Mouse (Mus musculus): Measurements from ENCODE around the gene Pygo2. TPM values are rescaled to one million over a fixed set of nuclear protein-coding genes. Genes with fewer than 3 reads are reported as not detected.

Pygo2 gene
- polyA plus RNA-seq, 1 experiment from 2014 or later = 10.1 TPM

GRCm38 (mm10) chr3:89394006-89394893, 35.8 kb upstream of the Pygo2 start, which contains the start of gene Zbtb7b:
Zbtb7b (minus strand) TSS chr3:89394776.
- peak; percentile 54 for ATAC-seq (ENCODE audit: insufficient read depth)
- H3K27ac ChIP-seq (replicated peaks) = peak within 1 kb of the TSS; percentile 87
- H3K4me2 ChIP-seq = peak within 1 kb of the TSS; percentile 97
- H3K9me3 ChIP-seq (replicated peaks) = no peaks in the 10 kb centered on the region
- peaks cover 49% of the 10 kb centered on the region for H3K27me3 ChIP-seq
- WGBS (ENCODE audit: insufficient replicate concordance) = under 1% methylated on average over 40 of the region's 42 CpGs
- peaks cover 80% of the 10 kb centered on the region for H3K4me1 ChIP-seq (replicated peaks)
- H3K9ac ChIP-seq = peak within 1 kb of the TSS; percentile 63
- peak within 1 kb of the TSS; percentile 66 for H3K4me3 ChIP-seq (replicated peaks)
- no peaks in the 10 kb centered on the region for H3K36me3 ChIP-seq (replicated peaks)

DNA sequence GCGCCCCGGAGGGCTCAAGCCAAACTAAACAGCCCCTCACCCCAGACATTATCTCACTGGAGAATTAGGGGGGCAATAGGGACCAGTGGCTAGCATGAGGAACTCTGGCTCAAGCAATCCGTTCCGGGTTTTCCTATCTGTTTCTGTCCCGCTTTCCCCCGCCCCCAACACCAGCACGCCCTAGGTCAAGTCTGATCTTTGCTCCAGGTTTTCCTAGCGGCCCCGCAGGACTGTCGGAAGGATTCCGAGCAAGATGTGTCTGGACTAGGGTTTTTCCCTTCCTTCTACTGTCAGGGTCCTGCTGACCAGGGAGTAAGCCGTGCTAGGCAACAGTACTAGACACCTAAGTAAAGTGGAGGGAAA, 35.1 kb upstream of the Pygo2 start:
- Histone ChIP-seq H3K27me3 (peaks cover 49% of the 10 kb centered on the region), H3K9ac (peak overlapping the region; percentile 63), H3K27ac (replicated peaks) (peak overlapping the region; percentile 87), H3K4me1 (replicated peaks) (peaks cover 76% of the 10 kb centered on the region), H3K4me3 (replicated peaks) (peak overlapping the region; percentile 66), H3K9me3 (replicated peaks) (no peaks in the 10 kb centered on the region), H3K4me2 (peak overlapping the region; percentile 97), H3K36me3 (replicated peaks) (no peaks in the 10 kb centered on the region)
- no peak for ATAC-seq (ENCODE audit: insufficient read depth)
- under 1% methylated on average over 12 of the region's 12 CpGs for WGBS (ENCODE audit: insufficient replicate concordance)

DNA sequence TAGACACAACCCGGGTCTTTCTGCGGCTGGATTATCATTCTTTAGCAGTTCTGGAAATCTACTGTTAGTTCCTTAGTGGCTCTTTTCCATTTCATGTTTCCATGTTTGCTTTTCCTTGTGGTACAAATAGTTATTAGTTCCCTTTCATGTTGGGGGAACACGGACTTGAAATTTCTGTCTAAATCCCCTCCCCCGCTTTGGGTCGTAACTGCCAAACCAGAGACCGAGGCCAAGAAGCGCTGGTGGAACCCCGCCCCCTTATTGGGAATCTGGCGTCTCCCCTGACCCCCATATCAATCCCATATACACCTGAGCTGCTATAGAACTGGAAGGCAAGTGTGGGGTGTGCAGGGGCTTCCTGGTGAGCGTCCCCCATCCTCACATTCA, 34.6 kb upstream of the Pygo2 start:
- H3K27me3 ChIP-seq = peaks cover 49% of the 10 kb centered on the region
- H3K36me3 ChIP-seq (replicated peaks) = no peaks in the 10 kb centered on the region
- ATAC-seq (ENCODE audit: insufficient read depth) = no peak
- H3K4me3 ChIP-seq (replicated peaks) = peak overlapping the region; percentile 66
- H3K9me3 ChIP-seq (replicated peaks) = no peaks in the 10 kb centered on the region
- 4% methylated on average over 10 of the region's 10 CpGs for WGBS (ENCODE audit: insufficient replicate concordance)
- H3K9ac ChIP-seq = peak overlapping the region; percentile 63
- peak overlapping the region; percentile 72 for H3K27ac ChIP-seq (replicated peaks)
- peaks cover 71% of the 10 kb centered on the region for H3K4me1 ChIP-seq (replicated peaks)
- peak overlapping the region; percentile 97 for H3K4me2 ChIP-seq

- Histone ChIP-seq H3K4me1 (replicated peaks) (peaks cover 65% of the 10 kb centered on the region), H3K27ac (replicated peaks) (peak overlapping the region; percentile 48; the same call in 1 of the 2 replicates), H3K36me3 (replicated peaks) (no peaks in the 10 kb centered on the region), H3K9ac (peak overlapping the region; percentile 63), H3K4me3 (replicated peaks) (peak overlapping the region; percentile 66), H3K27me3 (peaks cover 43% of the 10 kb centered on the region), H3K4me2 (peak overlapping the region; percentile 97), H3K9me3 (replicated peaks) (no peaks in the 10 kb centered on the region)
- no peak for ATAC-seq (ENCODE audit: insufficient read depth)
- WGBS (ENCODE audit: insufficient replicate concordance) = under 1% methylated on average over 44 of the region's 44 CpGs
Observed at GRCm38 (mm10) chr3:89395806-89396653, 34.0 kb upstream of the Pygo2 start.

DNA sequence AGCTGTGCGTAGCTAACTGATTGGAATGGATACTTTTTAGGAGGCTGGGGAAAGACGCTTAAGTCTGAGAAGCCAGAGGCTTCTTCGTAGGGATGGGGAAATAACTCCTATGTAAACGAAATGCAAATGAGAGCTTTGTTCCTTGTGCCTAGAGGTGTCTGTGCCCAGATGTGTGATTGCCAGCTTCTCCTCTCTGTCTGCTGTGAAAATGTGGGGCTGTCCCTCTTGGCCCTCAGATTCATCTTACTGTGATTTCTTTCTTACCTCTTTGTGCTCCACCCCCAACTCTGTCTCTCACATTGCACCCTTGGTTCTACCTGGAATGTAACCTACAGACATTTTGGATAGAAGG, 33.4 kb upstream of the Pygo2 start:
- Histone ChIP-seq H3K4me2 (peak overlapping the region; percentile 97), H3K27me3 (peaks cover 37% of the 10 kb centered on the region), H3K9me3 (replicated peaks) (no peaks in the 10 kb centered on the region), H3K27ac (replicated peaks) (no peak overlapping the region), H3K9ac (peak overlapping the region; percentile 63), H3K4me3 (replicated peaks) (peak overlapping the region; percentile 66), H3K36me3 (replicated peaks) (peaks cover 3% of the 10 kb centered on the region), H3K4me1 (replicated peaks) (peaks cover 59% of the 10 kb centered on the region)
- no peak for ATAC-seq (ENCODE audit: insufficient read depth)
- under 1% methylated on average over 4 of the region's 4 CpGs for WGBS (ENCODE audit: insufficient replicate concordance)

- no peaks in the 10 kb centered on the region for H3K9me3 ChIP-seq (replicated peaks)
- H3K9ac ChIP-seq = no peak overlapping the region
- H3K4me3 ChIP-seq (replicated peaks) = no peak overlapping the region
- H3K27me3 ChIP-seq = no peaks in the 10 kb centered on the region
- peaks cover 13% of the 10 kb centered on the region for H3K4me1 ChIP-seq (replicated peaks)
- 72% methylated on average over 7 of the region's 7 CpGs for WGBS (ENCODE audit: insufficient replicate concordance)
- no peak overlapping the region for H3K27ac ChIP-seq (replicated peaks)
- no peak overlapping the region for H3K4me2 ChIP-seq
- no peak for ATAC-seq (ENCODE audit: insufficient read depth)
- peaks cover 36% of the 10 kb centered on the region for H3K36me3 ChIP-seq (replicated peaks)
Observed at GRCm38 (mm10) chr3:89401329-89401728, 28.7 kb upstream of the Pygo2 start.

DNA sequence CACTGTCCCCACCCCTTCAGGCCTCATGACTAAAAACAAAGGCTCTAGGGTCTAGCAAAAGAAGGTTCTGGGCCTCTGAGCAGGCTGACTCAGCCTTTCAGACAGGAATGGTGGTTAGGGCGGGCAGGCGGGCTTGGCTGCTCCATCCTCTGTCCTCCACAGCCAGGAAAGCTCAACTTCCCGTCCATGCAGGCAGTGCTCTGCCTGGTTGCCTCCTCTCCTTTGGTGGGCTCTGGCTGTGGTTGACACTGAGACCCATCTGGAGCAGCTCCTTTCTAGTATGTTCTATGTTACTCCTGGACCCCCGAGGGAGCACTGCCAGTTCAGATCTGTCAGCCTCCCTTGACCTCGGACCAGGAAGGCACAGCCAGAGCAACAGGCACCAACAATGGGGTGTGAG, 27.3 kb upstream of the Pygo2 start, which contains the start of gene Lenep:
TSS of gene Lenep (minus strand) at position 101 of the 400 bp plus-strand sequence.
- no peak within 1 kb of the TSS for H3K4me3 ChIP-seq (replicated peaks)
- H3K4me1 ChIP-seq (replicated peaks) = 0 out of 2 replicates have a peak, but pooled peaks cover 5% of the 10 kb centered on the region
- peaks cover 44% of the 10 kb centered on the region for H3K36me3 ChIP-seq (replicated peaks)
- H3K27me3 ChIP-seq = no peaks in the 10 kb centered on the region
- H3K9ac ChIP-seq = no peak within 1 kb of the TSS
- 64% methylated on average over 5 of the region's 5 CpGs for WGBS (ENCODE audit: insufficient replicate concordance)
- no peaks in the 10 kb centered on the region for H3K9me3 ChIP-seq (replicated peaks)
- no peak for ATAC-seq (ENCODE audit: insufficient read depth)
- no peak within 1 kb of the TSS for H3K27ac ChIP-seq (replicated peaks)
- no peak within 1 kb of the TSS for H3K4me2 ChIP-seq

DNA sequence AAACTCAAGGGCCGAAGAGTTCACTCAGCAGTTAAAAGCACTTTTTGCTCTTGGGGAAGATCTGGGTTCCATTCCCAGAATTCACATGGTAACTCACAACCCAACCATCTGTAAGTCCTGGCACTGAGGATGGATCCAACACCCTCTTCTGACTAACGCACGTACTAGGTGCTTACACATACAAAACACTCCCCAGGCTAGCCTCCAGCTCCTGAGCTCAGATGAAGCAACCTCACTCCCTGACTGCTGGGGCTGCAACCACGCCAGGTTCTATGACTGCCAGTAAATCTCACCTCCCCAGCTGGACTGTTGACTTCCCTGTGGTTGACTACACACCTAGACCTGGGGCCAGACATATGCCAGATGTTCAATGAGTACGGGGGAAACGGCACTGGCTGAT, 23.1 kb upstream of the Pygo2 start:
- 80% methylated on average over 6 of the region's 6 CpGs for WGBS (ENCODE audit: insufficient replicate concordance)
- H3K27ac ChIP-seq (replicated peaks) = no peak overlapping the region
- peaks cover 51% of the 10 kb centered on the region for H3K36me3 ChIP-seq (replicated peaks)
- ATAC-seq (ENCODE audit: insufficient read depth) = no peak
- H3K4me3 ChIP-seq (replicated peaks) = no peak overlapping the region
- H3K9me3 ChIP-seq (replicated peaks) = no peaks in the 10 kb centered on the region
- no peak overlapping the region for H3K9ac ChIP-seq
- no peak overlapping the region for H3K4me2 ChIP-seq
- H3K4me1 ChIP-seq (replicated peaks) = peaks cover 12% of the 10 kb centered on the region
- no peaks in the 10 kb centered on the region for H3K27me3 ChIP-seq

DNA sequence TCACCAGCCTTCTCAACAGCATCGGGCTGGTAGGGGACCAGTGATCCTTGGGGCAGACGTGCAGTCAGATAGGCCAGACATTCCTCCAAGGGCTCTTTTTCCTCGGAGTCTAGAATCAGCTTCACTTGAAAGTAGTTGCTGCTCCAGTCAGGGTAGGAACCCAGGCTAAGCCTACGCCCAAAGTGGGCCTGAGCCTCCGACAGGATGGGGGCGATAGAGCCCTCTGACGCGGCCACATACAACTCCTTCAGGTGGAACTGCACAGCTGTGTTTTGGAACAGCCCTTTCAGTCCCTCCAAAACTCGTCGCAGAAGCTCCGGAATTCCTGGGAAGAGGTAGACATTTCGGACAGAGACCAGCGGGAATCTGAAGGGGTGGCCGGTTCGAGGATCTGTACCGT, 21.6 kb upstream of the Pygo2 start:
- no peaks in the 10 kb centered on the region for H3K9me3 ChIP-seq (replicated peaks)
- H3K4me2 ChIP-seq = no peak overlapping the region
- no peaks in the 10 kb centered on the region for H3K27me3 ChIP-seq
- no peak overlapping the region for H3K9ac ChIP-seq
- 75% methylated on average over 16 of the region's 16 CpGs for WGBS (ENCODE audit: insufficient replicate concordance)
- H3K27ac ChIP-seq (replicated peaks) = no peak overlapping the region
- no peak overlapping the region for H3K4me3 ChIP-seq (replicated peaks)
- peaks cover 16% of the 10 kb centered on the region for H3K4me1 ChIP-seq (replicated peaks)
- H3K36me3 ChIP-seq (replicated peaks) = peaks cover 46% of the 10 kb centered on the region
- ATAC-seq (ENCODE audit: insufficient read depth) = no peak

DNA sequence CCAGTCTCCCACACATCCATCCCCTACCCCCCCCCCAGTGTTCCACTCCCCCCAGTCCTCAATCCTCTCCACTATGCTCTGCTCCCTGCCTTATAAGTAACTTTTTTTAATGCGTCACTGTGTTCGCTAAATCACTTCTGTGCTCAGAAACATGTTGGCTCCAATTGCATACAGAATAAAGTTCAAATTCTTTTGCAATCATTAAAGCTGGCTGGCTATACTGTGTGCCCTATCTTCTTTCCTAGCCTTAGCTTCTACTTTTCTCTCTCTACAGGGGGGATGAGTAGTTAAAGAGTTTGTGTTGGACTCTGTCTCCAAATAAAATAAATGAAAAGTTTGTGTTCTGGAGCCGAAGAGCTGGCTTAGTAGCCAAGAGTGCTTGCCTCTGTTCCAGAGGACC, 20.3 kb upstream of the Pygo2 start:
- Histone ChIP-seq H3K27me3 (no peaks in the 10 kb centered on the region), H3K9ac (no peak overlapping the region), H3K27ac (replicated peaks) (no peak overlapping the region), H3K4me1 (replicated peaks) (peaks cover 16% of the 10 kb centered on the region), H3K9me3 (replicated peaks) (no peaks in the 10 kb centered on the region), H3K4me2 (no peak overlapping the region), H3K36me3 (replicated peaks) (peaks cover 48% of the 10 kb centered on the region), H3K4me3 (replicated peaks) (no peak overlapping the region)
- whole genome bisulfite sequencing (ENCODE audit: insufficient replicate concordance) = 76% methylated on average over 3 of the region's 3 CpGs
- ATAC-seq (ENCODE audit: insufficient read depth) = no peak

DNA sequence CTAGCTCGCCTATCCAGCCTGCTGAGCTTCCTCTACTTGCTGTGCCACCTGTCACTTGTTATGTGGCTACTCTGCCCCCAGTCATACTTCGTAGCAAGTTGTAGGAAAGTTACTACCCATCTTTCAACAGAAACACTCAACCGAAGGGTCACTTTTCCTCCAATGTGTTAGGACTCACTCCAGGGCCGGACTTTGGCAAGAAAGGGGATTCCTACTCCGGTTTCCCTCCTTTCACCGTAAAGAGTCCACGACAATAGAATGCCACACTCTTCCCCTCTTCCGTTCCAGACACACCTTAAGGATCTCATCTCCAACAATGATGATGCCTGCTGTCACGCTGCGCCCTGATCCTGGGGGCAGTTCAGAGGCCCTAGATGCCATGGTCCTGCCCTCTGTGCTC, 19.1 kb upstream of the Pygo2 start:
- 65% methylated on average over 10 of the region's 10 CpGs for WGBS (ENCODE audit: insufficient replicate concordance)
- H3K9ac ChIP-seq = peak overlapping the region; percentile 53
- peaks cover 55% of the 10 kb centered on the region for H3K36me3 ChIP-seq (replicated peaks)
- H3K27ac ChIP-seq (replicated peaks) = 0 out of 2 replicates have a peak overlapping the region, but pooled peaks have one; percentile 15
- peak overlapping the region; percentile 69 for H3K4me3 ChIP-seq (replicated peaks)
- no peaks in the 10 kb centered on the region for H3K9me3 ChIP-seq (replicated peaks)
- no peak for ATAC-seq (ENCODE audit: insufficient read depth)
- H3K27me3 ChIP-seq = no peaks in the 10 kb centered on the region
- H3K4me2 ChIP-seq = peak overlapping the region; percentile 76
- H3K4me1 ChIP-seq (replicated peaks) = peaks cover 16% of the 10 kb centered on the region
